28 mouse cellular contexts compared by ENCODE assay signal in genomic region chr7:45077322-45077721, GRCm38 (mm10).
"Had no signal": no experiment of that assay in that cellular context is flagged by ENCODE, and none has a peak within 500 bp of the region (broad histone marks: within the 10 kb centered on the region; RNA-seq: fewer than 3 reads in every experiment).

No protein-coding gene starts in this region.

- H3K27me3 ChIP-seq: heart, embryonic 13.5 days; heart, embryonic 15.5 days; hindbrain, embryonic 12.5 days; intestine, embryonic 15.5 days; limb, embryonic 12.5 days; liver, embryonic 13.5 days had no signal

- H3K9me3 ChIP-seq: heart, embryonic 13.5 days; heart, embryonic 15.5 days; hindbrain, embryonic 10.5 days; hindbrain, embryonic 12.5 days; intestine, embryonic 15.5 days; limb, embryonic 10.5 days; limb, embryonic 12.5 days; liver, embryonic 13.5 days had no signal

- DNase-seq: gastrocnemius, adult 2 months; gastrocnemius, postnatal 10 days; gastrocnemius, postnatal 25 days; heart, adult 2 months; heart, postnatal 14 days; heart, postnatal 4 days; kidney, adult 18-20 months; kidney, adult 8-10 months; kidney, postnatal 10 days; kidney, postnatal 25 days; kidney, postnatal 4 days; liver; liver, embryonic 13.5 days had no signal

- H3K4me3 ChIP-seq: gastrocnemius, adult 2 months; heart, adult 2 months; heart, embryonic 13.5 days; heart, embryonic 15.5 days; hindbrain, embryonic 10.5 days; hindbrain, embryonic 12.5 days; intestine, embryonic 15.5 days; layer of hippocampus, adult 2 months; left cerebral cortex, adult 2 months; limb, embryonic 10.5 days; limb, embryonic 12.5 days; liver, embryonic 13.5 days had no signal

- H3K4me1 ChIP-seq: hindbrain, embryonic 12.5 days; intestine, embryonic 15.5 days had no signal

- H3K27ac ChIP-seq: gastrocnemius, adult 2 months; heart, adult 2 months; heart, embryonic 13.5 days; heart, embryonic 15.5 days; hindbrain, embryonic 10.5 days; hindbrain, embryonic 12.5 days; hindbrain, embryonic 14.5 days; intestine, embryonic 15.5 days; layer of hippocampus, adult 2 months; left cerebral cortex, adult 2 months; limb, embryonic 10.5 days; limb, embryonic 12.5 days; liver, embryonic 13.5 days had no signal

- ATAC-seq: hindbrain, embryonic 16.5 days; inflammation-experienced regulatory T-cells, adult 6 months; intestine, embryonic 15.5 days; intestine, postnatal 0 days had no signal

- H3K9ac ChIP-seq: heart, embryonic 13.5 days; heart, embryonic 15.5 days; hindbrain, embryonic 12.5 days; hindbrain, embryonic 14.5 days; intestine, embryonic 15.5 days; limb, embryonic 12.5 days; liver, embryonic 13.5 days had no signal

- H3K4me2 ChIP-seq: heart, embryonic 11.5 days; heart, embryonic 13.5 days; heart, embryonic 15.5 days; hindbrain, embryonic 12.5 days; hindbrain, embryonic 14.5 days; intestine, embryonic 15.5 days; limb, embryonic 12.5 days; liver, embryonic 11.5 days; liver, embryonic 13.5 days had no signal
